Mouse (Mus musculus) small intestine, adult 2 months (tissue): ENCODE data around the gene Fads2.

Source experiments
- CTCF ChIP-seq: fragments of 200-500 bp; IDR thresholded peaks from 2 replicates; pipeline ENCODE4 v1.5.1; 2012; ENCODE audit warnings: low read depth, mild to moderate bottlenecking, control low read depth, inconsistent platforms, low read length, moderate library complexity, mixed read lengths; ENCODE audit not compliant: insufficient replicate concordance, insufficient read length; ENCODE audit errors: extremely low read depth
- POLR2A ChIP-seq: fragments of 200-500 bp; IDR thresholded peaks from 2 replicates; pipeline ENCODE4 v1.6.1; 2012; ENCODE audit warnings: low read depth, mild to moderate bottlenecking, control low read depth, inconsistent platforms, low read length, moderate library complexity

GRCm38 (mm10) chr19:10060783-10061590, 40.6 kb downstream of the Fads2 start:
- no peak for TF ChIP-seq POLR2A
- no peak for TF ChIP-seq CTCF
